Mouse (Mus musculus) mouse embryonic stem cell (cell line): ENCODE data around the gene Flt3l.

Experiments used
- in situ Hi-C, 2 experiments: fragments of 300-500 bp; cut with MboI; formaldehyde crosslinking; loops; 1 replicate in 1 of 2; 3 replicates in 1 of 2; pipeline ENCODE4 v1.14.3; 2019 to 2020; ENCODE audit warnings: low sequenced_read_pairs in 2 of 2, low pct_unique_long_range_greater_than_20kb in 1 of 2, mixed read lengths in 1 of 2; ENCODE audit not compliant: unreplicated experiment in 1 of 2

Gene Flt3l

DNA sequence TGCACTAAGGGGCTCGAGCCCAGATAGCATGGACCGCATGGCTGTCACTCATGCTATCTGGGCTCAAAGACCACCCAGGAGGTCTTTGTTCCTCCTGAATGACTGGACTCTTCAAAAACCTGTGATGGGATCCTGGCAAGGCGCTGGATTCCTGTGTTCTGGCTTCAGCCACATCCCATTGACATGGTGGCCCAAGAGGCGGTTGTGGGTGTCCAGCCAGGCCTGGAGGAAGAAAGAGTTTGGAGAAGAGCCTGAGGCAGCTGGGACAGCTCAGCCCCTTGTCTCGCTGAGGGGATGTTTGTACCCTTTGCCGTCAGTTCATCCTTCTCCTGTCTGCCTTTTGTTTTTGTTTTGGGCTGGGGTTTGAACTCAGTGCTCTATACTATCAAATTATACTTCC lies 13.3 kb upstream of the Flt3l start:
- in situ Hi-C loops, result no loop called here

DNA sequence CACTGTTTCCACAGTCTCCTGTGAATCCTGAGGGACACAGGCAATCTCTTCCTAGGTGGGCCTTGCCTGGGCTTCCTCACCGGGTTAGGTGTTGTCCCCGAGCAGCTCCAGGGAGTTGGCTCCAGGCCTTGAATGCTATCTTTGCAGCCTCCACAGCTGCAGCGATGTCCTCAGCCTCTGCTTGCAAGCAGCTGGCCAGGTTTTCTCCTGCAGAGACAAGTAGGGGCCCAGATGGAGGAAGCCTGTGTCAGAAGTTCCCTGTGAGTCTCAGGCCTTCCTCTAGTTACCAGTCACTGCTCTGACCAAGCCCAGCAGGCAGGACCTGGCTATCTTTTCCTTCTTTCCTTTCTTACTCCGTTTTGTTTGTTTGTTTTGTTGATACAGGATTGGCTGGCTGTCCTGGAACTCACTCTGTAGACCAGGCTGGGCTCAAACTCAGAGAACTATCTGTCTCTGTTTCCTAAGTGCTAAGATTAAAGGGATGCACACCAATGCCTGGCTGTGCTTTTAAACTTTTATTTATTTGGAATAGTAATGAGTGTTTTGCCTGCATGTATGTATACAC lies 12.4 kb upstream of the Flt3l start:
- in situ Hi-C loops, result no loop called here

DNA sequence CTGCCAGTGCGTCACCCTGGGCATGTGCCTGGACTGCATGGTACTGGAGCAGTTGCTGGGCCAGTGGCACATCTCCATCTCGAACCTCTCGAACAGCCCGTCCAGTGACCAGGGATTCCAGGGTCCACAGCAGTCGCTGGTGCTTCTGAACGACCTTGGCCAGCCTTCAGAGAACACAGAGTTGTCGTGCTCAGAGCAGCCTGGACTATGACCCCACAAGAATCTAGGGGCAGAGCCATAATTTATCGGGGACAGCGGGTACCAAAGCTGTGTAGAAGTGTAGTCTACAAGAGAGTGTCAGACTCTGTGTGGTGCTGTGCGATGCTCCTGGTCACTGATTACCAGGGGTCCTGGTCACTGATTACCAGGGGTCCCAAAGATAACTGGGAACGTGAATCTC lies 11.7 kb upstream of the Flt3l start:
- in situ Hi-C loops, result no loop called here

GRCm38 (mm10) chr7:45147267-45147666 lies 11.0 kb upstream of the Flt3l start:
- in situ Hi-C loops, result no loop called here

DNA sequence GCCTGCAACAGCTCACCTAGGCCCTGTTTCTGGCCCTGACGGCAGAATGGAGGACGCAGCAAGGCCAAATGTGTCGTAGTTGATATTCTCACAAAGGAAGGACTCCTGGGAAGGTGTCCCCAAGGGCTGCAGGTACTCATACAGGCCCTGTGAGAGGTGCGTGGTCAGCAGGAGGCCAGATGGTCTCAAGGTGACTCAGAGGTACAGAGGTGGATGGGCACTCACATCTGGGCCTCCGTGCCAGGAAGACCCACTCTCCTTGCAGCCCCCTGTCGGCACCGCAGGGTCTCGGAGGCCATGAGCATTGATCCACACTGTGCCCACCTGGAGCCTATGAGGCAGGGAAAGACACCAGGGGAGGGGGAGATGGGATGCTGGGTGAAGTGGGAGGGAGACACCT lies 9.2 kb upstream of the Flt3l start:
- in situ Hi-C loops, result no loop called here

- in situ Hi-C loops, result no loop called here
These were observed 8.3 kb upstream of the Flt3l start for GRCm38 (mm10) chr7:45144368-45145174.

- in situ Hi-C loops, result no loop called here
These were observed 5.7 kb upstream of the Flt3l start for GRCm38 (mm10) chr7:45141914-45142313.

- in situ Hi-C loops, result no loop called here
These were observed 5.1 kb upstream of the Flt3l start for GRCm38 (mm10) chr7:45141319-45141718.

DNA sequence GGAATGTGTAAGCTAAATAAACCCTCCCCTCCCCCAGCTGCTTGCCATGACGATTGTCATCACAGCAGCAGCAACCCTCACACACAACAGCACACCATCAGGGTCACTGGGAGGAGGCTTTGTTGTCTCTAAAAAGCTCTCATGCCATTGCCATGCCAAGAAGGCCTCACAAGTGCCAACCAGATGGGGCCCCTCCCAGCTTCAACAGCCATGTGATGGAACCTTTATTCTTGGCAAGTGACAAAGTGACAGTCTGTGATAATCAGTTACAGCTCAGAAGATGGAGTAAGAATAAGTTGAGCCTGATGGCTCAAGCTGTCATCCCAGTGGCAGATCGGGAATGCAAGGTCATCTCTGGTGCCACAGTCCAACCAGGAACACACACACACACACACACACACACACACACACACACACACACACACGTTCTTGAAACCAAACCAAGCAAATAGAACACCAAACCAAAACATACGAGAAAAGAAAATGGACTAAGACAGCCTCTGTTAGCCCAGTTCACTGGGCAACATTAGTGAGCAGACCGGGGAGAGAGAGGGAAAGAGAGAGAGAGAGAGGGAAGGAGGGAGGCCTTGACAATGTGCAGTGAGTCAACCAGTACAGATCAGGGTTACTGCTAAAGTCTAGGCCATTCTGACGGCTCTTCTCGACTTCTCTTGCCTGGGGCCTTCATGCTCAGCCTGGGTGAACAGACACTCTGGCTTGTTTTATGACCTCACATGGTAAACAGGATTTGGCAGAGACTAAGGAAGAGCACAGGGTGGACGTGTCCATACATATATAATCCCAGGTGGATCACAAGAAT lies 3.9 kb upstream of the Flt3l start:
- in situ Hi-C loops, result no loop called here

- in situ Hi-C loops, result no loop called here
These were observed 2.2 kb upstream of the Flt3l start for GRCm38 (mm10) chr7:45138403-45138802.

DNA sequence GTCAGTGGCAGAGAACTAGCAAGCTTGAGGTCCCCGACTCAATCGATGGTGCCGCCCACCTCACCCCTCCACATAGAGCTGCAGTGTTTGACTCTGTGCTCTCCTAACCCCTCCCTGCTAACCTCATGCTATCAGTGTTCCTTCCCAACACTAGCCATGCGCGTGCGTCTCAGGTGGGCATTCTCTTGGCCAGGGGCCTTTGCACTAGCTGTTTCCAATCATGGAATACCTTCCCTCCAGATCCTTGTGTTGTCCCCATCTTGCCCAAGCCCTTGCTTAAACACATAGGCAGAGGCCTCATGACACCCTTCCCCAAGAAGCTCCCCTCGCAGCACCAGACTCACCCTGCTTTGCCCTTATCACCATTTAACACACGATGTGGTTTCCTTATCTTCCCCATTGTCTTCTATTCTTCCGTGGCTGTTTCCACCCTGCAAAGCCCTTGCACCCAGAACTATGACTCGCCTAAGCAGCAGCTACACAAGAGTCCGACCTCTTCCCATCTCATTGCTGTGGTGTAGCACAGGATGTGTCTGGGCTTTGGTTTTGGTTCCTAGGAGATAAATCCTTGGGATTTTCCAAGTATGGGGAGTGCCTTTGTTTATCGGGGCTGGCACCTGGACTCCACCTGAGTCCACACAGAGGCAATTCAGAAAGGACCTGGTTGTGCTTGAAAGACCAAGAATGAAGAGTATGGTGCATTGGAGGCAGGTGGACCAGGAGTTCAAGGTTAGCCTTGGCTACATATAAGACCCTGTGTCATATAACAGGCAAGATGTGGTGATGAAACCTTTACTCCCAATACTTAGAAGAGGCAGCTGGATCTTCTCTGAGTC lies 1.2 kb upstream of the Flt3l start:
- in situ Hi-C loops, result no loop called here

DNA sequence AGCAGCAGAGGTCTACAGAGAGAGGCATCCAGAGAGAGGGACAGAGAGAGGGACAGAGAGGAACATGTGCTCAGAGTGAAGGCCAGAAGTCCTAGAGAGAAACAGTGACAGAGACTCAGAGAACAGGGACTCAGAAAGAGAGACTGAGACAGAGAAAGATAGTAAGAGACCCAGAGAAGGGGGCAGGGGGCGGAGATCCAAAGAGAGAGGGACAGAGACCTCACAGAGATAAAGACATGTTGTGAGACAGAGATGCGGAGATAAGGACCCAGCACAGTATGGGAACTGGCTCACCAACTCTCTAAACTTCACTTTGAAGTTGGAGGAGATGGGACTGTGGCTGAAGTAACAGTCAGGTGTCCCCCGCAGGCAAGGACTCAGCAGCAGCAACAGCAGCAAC lies 862 bp downstream of the Flt3l start:
- in situ Hi-C loops, result no loop called here

GRCm38 (mm10) chr7:45134544-45135026 lies 1.6 kb downstream of the Flt3l start:
- in situ Hi-C loops, result no loop called here

DNA sequence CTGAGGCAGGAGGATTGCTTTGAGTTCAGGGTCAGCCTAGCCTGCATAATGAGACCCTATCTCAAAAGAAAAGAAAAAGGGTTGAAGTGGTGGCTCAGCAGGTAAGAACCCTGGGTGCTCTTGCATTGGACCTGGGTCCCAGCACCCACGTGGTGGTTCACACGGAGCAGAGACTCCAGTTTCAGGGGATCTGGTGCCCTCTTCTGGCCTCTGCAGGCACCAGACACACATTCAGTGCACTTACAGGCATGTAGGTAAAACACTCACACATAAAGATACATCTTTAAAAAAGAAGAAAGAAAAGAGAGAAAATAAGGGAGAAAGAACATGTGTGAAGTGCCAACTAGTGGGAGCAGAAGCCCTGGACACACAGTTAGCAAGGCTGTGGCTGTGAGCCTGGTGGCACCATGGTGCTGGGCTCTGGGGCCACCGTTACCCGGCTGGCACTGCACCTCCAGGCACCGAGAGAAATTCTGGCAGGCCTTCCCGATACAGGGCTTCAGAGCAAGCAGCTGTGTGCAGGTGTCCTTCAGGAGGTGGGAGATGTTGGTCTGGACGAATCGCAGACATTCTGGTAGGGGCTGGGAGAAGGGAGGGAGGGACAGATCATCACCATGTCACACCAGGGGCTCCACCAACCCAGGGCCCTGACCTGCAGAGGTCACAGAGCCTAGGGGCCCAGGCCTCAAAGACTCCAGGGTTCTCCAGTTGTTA lies 2.6 kb downstream of the Flt3l start:
- in situ Hi-C loops, result no loop called here

DNA sequence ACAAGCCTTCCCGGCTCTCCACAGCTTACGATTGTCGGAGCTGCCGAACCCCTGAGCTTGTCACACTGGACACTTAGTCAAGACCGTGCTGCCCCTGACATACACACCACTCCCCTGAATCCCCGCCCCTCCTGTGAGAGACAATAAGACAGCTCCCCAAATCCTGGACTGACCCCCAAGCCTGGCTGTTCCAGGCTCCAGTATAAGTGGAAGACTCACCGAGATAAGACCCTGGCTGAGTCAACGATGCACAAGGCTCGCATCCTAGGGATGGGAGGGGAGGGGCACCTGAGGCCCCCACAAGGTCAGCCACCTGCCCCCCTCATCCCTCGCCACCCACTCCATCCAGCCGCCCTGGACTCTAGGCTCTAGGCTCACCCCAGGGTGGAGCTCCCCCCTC lies 4.4 kb downstream of the Flt3l start:
- in situ Hi-C loops, result no loop called here

DNA sequence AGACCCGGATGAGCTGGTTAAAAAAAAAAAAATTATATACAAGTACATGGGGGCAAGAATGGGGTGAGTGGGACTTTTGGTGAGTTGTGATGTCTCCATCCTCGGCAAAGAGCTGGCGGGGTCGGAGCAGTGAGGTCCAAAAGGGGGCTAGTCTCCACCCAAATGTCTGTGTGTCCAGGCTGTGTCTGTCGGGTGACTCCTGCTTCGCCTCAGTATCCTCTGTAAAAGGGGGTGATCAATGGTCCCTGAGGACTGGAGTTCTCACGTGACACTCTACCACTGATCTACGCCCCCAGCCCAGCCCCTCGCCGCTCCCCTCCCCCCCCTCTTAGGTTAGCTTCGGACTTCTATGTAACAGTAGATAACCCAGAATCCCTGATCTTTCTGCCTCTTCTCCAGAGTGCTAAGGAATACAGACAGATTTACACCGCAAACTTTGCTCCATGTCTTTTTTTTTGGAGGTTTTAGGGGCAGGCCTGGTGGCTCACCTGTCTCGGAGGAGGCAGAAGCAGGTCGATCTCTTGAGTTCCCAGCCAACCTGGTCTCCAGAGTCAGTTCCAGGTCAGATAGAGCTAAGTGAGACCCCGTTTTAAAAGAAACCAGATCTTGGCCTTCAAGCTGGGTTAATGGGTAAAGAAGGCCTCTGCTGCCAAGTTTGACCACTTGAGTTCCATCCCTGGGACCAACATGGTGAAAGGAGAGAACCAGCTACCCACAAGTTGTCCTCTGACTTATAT lies 6.3 kb downstream of the Flt3l start:
- in situ Hi-C loops, result no loop called here

- in situ Hi-C loops, result no loop called here
These were observed 6.9 kb downstream of the Flt3l start for GRCm38 (mm10) chr7:45129318-45129717.
